Mouse (Mus musculus): Measurements from ENCODE around the gene Gatad2b.

DNA sequence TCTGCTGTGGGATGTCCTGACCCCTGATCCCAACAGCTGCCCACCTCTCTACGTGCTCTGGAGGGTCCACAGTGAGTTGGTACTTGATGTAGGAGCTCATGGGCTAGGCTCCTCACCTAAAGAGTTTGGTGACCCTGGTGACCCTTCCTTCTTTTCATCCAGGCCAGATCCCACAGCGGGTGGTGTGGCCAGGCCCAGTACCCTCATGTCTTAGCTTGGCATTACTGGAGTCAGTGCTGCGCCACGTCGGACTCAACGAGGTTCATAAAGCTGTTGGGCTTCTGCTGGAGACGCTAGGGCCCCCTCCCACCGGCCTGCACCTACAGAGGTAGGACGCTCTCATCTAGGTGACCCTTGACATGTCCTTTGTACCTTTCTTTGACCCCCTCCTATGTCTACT, 13.8 kb upstream of the Gatad2b start:
- TF ChIP-seq CTCF (IDR thresholded peaks at IDR 0.05; ENCODE audit: low read depth) (no peak), EP300 (IDR thresholded peaks at IDR 0.05; ENCODE audit: low read depth) (no peak)

Measured in heart, postnatal 0 days (tissue).